In genomic region chr9:107906252-107906966, GRCm38 (mm10) we compare ENCODE assay signal across 8 mouse cellular contexts. TPM values are rescaled to one million over a fixed set of nuclear protein-coding genes. Genes with fewer than 3 reads are reported as not detected.
DNase-seq lines count a peak whose midpoint lies in the region; ATAC-seq and TF ChIP-seq lines count a peak whose summit lies in the region.

Mst1r (plus strand) TSS chr9:107906873.

- ATAC-seq in common myeloid progenitor, adult 5-6 weeks (replicated peaks; ENCODE audit: low read depth, poor library complexity, severe bottlenecking), result peak; percentile 67
- peak; percentile 36 for ATAC-seq in granulocyte monocyte progenitor cell, adult 5-6 weeks (replicated peaks; ENCODE audit: poor library complexity, severe bottlenecking)
- peak; percentile 84 for ATAC-seq in intestine, embryonic 16.5 days
- peak; percentile 70 for ATAC-seq in liver, postnatal 0 days

- H3K4me1 ChIP-seq in MEL (ENCODE audit: control insufficient read depth in 1 of 2, insufficient read depth in 2 of 2, low read length in 2 of 2), result peaks cover 5 to 38% of the 10 kb centered on the region in 2 experiments
- H3K4me1 ChIP-seq in intestine, embryonic 16.5 days (ENCODE audit: control insufficient read depth, insufficient read depth, low read length), result peaks cover 28% of the 10 kb centered on the region
- H3K4me1 ChIP-seq in liver, postnatal 0 days (ENCODE audit: insufficient read depth), result peaks cover 25% of the 10 kb centered on the region
- peaks cover 30% of the 10 kb centered on the region for H3K4me1 ChIP-seq in olfactory bulb, adult 2 months (ENCODE audit: control insufficient read depth, insufficient read depth, low read length)

- H3K9me3 ChIP-seq in MEL (replicated peaks; ENCODE audit: insufficient read depth, low read length), result no peaks in the 10 kb centered on the region
- H3K9me3 ChIP-seq in intestine, embryonic 16.5 days (ENCODE audit: control insufficient read depth, low read length), result no peaks in the 10 kb centered on the region
- H3K9me3 ChIP-seq in liver, postnatal 0 days (ENCODE audit: low read length), result no peaks in the 10 kb centered on the region

- peak within 1 kb of the TSS; percentile 60 for H3K4me2 ChIP-seq in intestine, embryonic 16.5 days (ENCODE audit: low read depth, low read length)
- peak within 1 kb of the TSS; percentile 75 for H3K4me2 ChIP-seq in liver, postnatal 0 days (ENCODE audit: low read depth, low read length)

- peak within 1 kb of the TSS; percentile 95 for H3K27ac ChIP-seq in MEL (ENCODE audit: control insufficient read depth, low read depth, low read length)
- peak within 1 kb of the TSS; percentile 92 for H3K27ac ChIP-seq in intestine, embryonic 16.5 days (ENCODE audit: low read length)
- H3K27ac ChIP-seq in liver, postnatal 0 days (ENCODE audit: low read depth), result peak within 1 kb of the TSS; percentile 7; the same call in 1 of the 2 replicates
- no peak within 1 kb of the TSS for H3K27ac ChIP-seq in olfactory bulb, adult 2 months (ENCODE audit: insufficient read depth, low read depth, low read length)

- TF ChIP-seq EP300 in MEL (IDR thresholded peaks at IDR 0.05; ENCODE audit: low read depth in 1 of 2, low read length in 2 of 2), result no peak
- no peak for TF ChIP-seq EP300 in liver, postnatal 0 days (IDR thresholded peaks at IDR 0.05; ENCODE audit: low read depth)

- H3K9ac ChIP-seq in MEL (ENCODE audit: control insufficient read depth, low read depth, low read length, poor library complexity, severe bottlenecking), result peak within 1 kb of the TSS; percentile 49
- peak within 1 kb of the TSS; percentile 75 for H3K9ac ChIP-seq in intestine, embryonic 16.5 days (ENCODE audit: low read depth, low read length)
- H3K9ac ChIP-seq in liver, postnatal 0 days (replicated peaks), result peak within 1 kb of the TSS; percentile 51

- H3K36me3 ChIP-seq in MEL (ENCODE audit: control insufficient read depth in 1 of 2, insufficient read depth in 2 of 2, low read length in 2 of 2), result peaks cover 0 to 29% of the 10 kb centered on the region in 2 experiments; a peak in 2 of 4 replicates
- H3K36me3 ChIP-seq in intestine, embryonic 16.5 days (ENCODE audit: control insufficient read depth, insufficient read depth, low read length), result peaks cover 3% of the 10 kb centered on the region; the same call in 1 of the 2 replicates
- H3K36me3 ChIP-seq in liver, postnatal 0 days (replicated peaks; ENCODE audit: insufficient read depth, low read length), result peaks cover 10% of the 10 kb centered on the region

- no peak for TF ChIP-seq RAD21 in MEL (IDR thresholded peaks at IDR 0.05; ENCODE audit: low read depth, low read length)

- no peak for TF ChIP-seq CTCF in MEL (IDR thresholded peaks at IDR 0.05 in 2 of 3, conservative IDR thresholded peaks at IDR 0.05 in 1 of 3; ENCODE audit: control insufficient read depth in 1 of 3, insufficient read depth in 1 of 3, low read depth in 2 of 3, low read length in 3 of 3, poor library complexity in 1 of 3, severe bottlenecking in 1 of 3)
- no peak for TF ChIP-seq CTCF in liver, postnatal 0 days (IDR thresholded peaks at IDR 0.05; ENCODE audit: low read depth)
- TF ChIP-seq CTCF in olfactory bulb, adult 2 months (IDR thresholded peaks at IDR 0.05; ENCODE audit: insufficient read depth, low read depth, low read length), result no peak

- H3K4me3 ChIP-seq in MEL (ENCODE audit: control insufficient read depth in 1 of 2, insufficient read depth in 1 of 2, low read depth in 2 of 2, low read length in 2 of 2), result peak within 1 kb of the TSS; percentile 35 to 50; a peak in 3 of 4 replicates
- peak within 1 kb of the TSS; percentile 57 for H3K4me3 ChIP-seq in intestine, embryonic 16.5 days (ENCODE audit: low read length)
- peak within 1 kb of the TSS; percentile 38 for H3K4me3 ChIP-seq in liver, postnatal 0 days (ENCODE audit: low read depth, low read length)
- 0 out of 2 replicates have a peak within 1 kb of the TSS, but pooled peaks have one; percentile 7 for H3K4me3 ChIP-seq in olfactory bulb, adult 2 months (ENCODE audit: insufficient read depth, low read depth, low read length)

- H3K27me3 ChIP-seq in MEL (ENCODE audit: control insufficient read depth in 1 of 2, insufficient read depth in 2 of 2, low read length in 2 of 2), result no peaks in the 10 kb centered on the region
- no peaks in the 10 kb centered on the region for H3K27me3 ChIP-seq in intestine, embryonic 16.5 days (replicated peaks; ENCODE audit: control insufficient read depth, insufficient read depth, low read length)
- H3K27me3 ChIP-seq in liver, postnatal 0 days (ENCODE audit: insufficient read depth, low read length), result no peaks in the 10 kb centered on the region

- peak; percentile 82 for DNase-seq in MEL (ENCODE audit: low read depth, low spot score)
- DNase-seq in liver, postnatal 0 days, result peak; percentile 80
- no peak for DNase-seq in frontal cortex, postnatal 10 days (ENCODE audit: low spot score in 2 of 2)
- DNase-seq in frontal cortex, postnatal 36 days (ENCODE audit: low spot score in 2 of 2), result no peak

- no peaks in the 10 kb centered on the region; the same call in 1 of the 2 replicates for H3K79me2 ChIP-seq in MEL (ENCODE audit: control insufficient read depth, insufficient read depth, low read length, poor library complexity)

- WGBS in intestine, embryonic 16.5 days, result 16% methylated on average over 19 of the region's 19 CpGs
- 32% methylated on average over 19 of the region's 19 CpGs for WGBS in liver, postnatal 0 days (ENCODE audit: insufficient replicate concordance)
- WGBS in olfactory bulb, adult 2 months, result 29% methylated on average over 19 of the region's 19 CpGs

- TF ChIP-seq POLR2A in MEL (IDR thresholded peaks at IDR 0.05; ENCODE audit: control insufficient read depth in 1 of 2, insufficient read depth in 1 of 2, low read depth in 1 of 2, low read length in 2 of 2, poor library complexity in 1 of 2), result peak in 1 of 2 experiments; percentile 45; a peak in 1 of 4 replicates
- TF ChIP-seq POLR2A in olfactory bulb, adult 2 months (IDR thresholded peaks at IDR 0.05; ENCODE audit: insufficient read depth, low read depth, low read length), result no peak

TF ChIP-seq in MEL, 35 proteins besides CTCF, POLR2A, EP300 and RAD21:
- TF ChIP-seq NELFE (IDR thresholded peaks at IDR 0.05; ENCODE audit: low read depth, low read length) (peak; percentile 45), MAX (IDR thresholded peaks at IDR 0.05; ENCODE audit: low read length) (no peak)

RNA-seq across cellular contexts. Expression of gene Mst1r, which starts in this region (rescaled TPM):
- total RNA-seq in MEL (2012; rRNA removed), result 136 and 149 TPM in 2 replicates
- 100 to 1,000 TPM in 1 of 2 experiments, not detected in 1; 133 TPM for polyA plus RNA-seq in MEL (2012; ENCODE audit: insufficient read depth in 1 of 2, insufficient read length in 2 of 2, low read depth in 1 of 2, low replicate concordance in 2 of 2, missing spikeins in 1 of 2)
- total RNA-seq in common myeloid progenitor, adult 5-6 weeks (2017), result 0.41 TPM in 1 of 2 replicates, not detected in the other
- not detected in 2 replicates for total RNA-seq in granulocyte monocyte progenitor cell, adult 5-6 weeks (2014; fragmentation: Nextera tagmentation)
- total RNA-seq in granulocyte monocyte progenitor cell, adult 5-6 weeks (2017), result 0.26 and 6.3 TPM in 2 replicates
- polyA plus RNA-seq in intestine, embryonic 16.5 days (2015; fragmentation: Nextera tagmentation; extraction: Ambion mirVana), result 13.3 and 16.9 TPM in 2 replicates
- 0.37 and 0.38 TPM in 2 replicates for polyA plus RNA-seq in liver, postnatal 0 days (2015; fragmentation: Nextera tagmentation; extraction: Ambion mirVana)
- polyA plus RNA-seq in olfactory bulb, adult 2 months (2012; ENCODE audit: insufficient read depth, insufficient read length, low replicate concordance, missing spikeins), result not detected in 2 replicates

Comparison
In these comparisons a context has a peak if more than half of its experiments do, and no peak if none do; other contexts are left out.
1. RNA of gene Mst1r (total RNA-seq): 136 to 149 TPM in MEL; 0.26 to 6.3 TPM in granulocyte monocyte progenitor cell, adult 5-6 weeks and 0.41 TPM in common myeloid progenitor, adult 5-6 weeks; every median in the first group is over 10 times any median in the second.
2. Peak in ATAC-seq in common myeloid progenitor, adult 5-6 weeks; RNA of the gene not detected or under 1 TPM.
3. Peak in DNase-seq, ATAC-seq, H3K4me3 ChIP-seq, H3K27ac ChIP-seq, H3K9ac ChIP-seq and H3K4me2 ChIP-seq in liver, postnatal 0 days; RNA of the gene not detected or under 1 TPM.
4. H3K4me3 ChIP-seq: peak in every context shown above with its lines; median percentile 57 in intestine, embryonic 16.5 days; 42 in MEL; 38 in liver, postnatal 0 days; 7 in olfactory bulb, adult 2 months.
5. Peak in every context shown above with its lines, with median percentiles within 50 percentile points of each other: H3K9ac ChIP-seq and ATAC-seq.